Mouse (Mus musculus): ENCODE measurements at regions not wholly inside any gene's neighbourhood (a gene's known extent, or its start where the extent isn't known, plus 50 kb on each side); places are given as distances from the start of the nearest gene placed in this dataset.

- TF ChIP-seq CHD2 (IDR thresholded peaks at IDR 0.05; ENCODE audit: low read depth, low read length), result no peak
- TF ChIP-seq MAFK (IDR thresholded peaks at IDR 0.05; ENCODE audit: insufficient read depth, low read depth, low read length), result no peak
- no peak for TF ChIP-seq HCFC1 (IDR thresholded peaks at IDR 0.05; ENCODE audit: borderline replicate concordance, insufficient read depth, low read length)
- TF ChIP-seq ZC3H11A (IDR thresholded peaks at IDR 0.05; ENCODE audit: borderline replicate concordance, low read depth, low read length), result no peak
Measured at GRCm38 (mm10) chr3:143542811-143543210, 661.0 kb upstream of the Pkn2 start.
